Mouse (Mus musculus) regulatory T cell (primary cell): ENCODE measurements around the gene Appl1.

Experiments used
- in situ Hi-C: fragments of 300-600 bp; cut with MboI, MseI; formaldehyde crosslinking; loops from one replicate; pipeline ENCODE4 v1.15.1; 2025; ENCODE audit warnings: high pct_unique_total_duplicates

The Appl1 gene

GRCm38 (mm10) chr14:26971106-26971789, at the start of gene Appl1:
Gene Appl1, minus strand, starts transcription at chr14:26971232.
- in situ Hi-C loops = no loop called here

GRCm38 (mm10) chr14:27019850-27020249, 48.8 kb upstream of the Appl1 start:
- in situ Hi-C loops = loop anchor here (5.0 kb wide), 2 partner anchors 33 to 77 kb away; no protein-coding TSS in a partner anchor

GRCm38 (mm10) chr14:27017936-27018335, 46.9 kb upstream of the Appl1 start:
- in situ Hi-C loops = no loop called here

- in situ Hi-C loops = no loop called here
Measured at GRCm38 (mm10) chr14:27013658-27014057, 42.6 kb upstream of the Appl1 start.

DNA sequence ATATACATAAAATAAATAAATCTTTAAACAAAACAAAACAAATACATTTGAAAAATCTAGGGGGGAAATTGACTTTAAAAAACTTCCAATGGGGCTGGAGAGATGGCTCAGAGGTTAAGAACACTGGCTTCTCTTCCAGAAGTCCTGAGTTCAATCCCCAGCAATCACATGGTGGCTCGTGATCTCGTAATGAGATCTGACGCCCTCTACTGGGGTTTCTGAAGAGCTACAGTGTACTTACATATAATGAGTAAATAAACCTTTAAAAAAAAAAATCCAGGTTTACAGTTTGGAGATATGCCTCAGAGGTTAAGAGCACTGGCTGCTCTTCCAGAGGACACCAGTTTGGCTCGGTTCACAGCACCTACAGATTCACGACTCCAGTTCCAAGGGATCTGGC, 40.5 kb upstream of the Appl1 start:
- in situ Hi-C loops = no loop called here

DNA sequence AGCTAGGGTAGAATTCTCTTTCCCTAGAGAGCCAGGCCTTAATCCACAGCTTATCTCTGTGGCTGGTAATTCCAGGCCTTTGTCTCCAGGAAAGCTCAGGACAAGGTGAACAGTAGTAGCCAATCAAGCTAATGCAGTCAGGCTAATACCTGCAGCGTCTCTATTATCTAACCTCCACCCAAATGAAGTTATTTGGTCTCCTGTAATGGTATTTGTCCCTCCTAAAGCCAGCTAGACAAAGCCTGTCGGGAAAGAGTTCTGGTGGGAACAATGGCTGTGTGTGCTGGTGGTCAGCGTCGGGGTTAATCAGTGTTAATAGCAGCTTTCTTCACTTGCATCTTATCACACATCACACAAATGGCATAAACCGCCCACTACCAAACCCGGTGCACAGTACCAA, 34.9 kb upstream of the Appl1 start:
- in situ Hi-C loops = no loop called here

DNA sequence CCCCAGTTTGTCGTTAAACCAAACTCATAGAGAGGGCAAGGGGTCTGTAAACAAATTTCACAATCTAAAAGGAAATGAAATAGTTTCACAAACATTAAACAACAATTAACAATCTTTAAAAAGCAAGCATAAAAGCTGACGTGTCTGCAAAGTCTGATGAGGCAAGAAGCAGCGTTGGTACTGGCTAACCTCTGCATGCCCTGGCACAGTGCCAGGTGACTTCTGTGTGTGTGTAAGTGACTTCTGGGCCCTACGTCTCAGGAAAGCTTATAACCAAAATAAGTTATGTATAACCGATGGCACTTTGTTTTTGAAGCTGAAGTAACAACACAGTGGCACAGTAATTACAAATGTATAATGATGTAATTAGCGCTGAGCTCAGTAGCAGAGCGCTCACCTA, 33.9 kb upstream of the Appl1 start:
- in situ Hi-C loops = no loop called here

DNA sequence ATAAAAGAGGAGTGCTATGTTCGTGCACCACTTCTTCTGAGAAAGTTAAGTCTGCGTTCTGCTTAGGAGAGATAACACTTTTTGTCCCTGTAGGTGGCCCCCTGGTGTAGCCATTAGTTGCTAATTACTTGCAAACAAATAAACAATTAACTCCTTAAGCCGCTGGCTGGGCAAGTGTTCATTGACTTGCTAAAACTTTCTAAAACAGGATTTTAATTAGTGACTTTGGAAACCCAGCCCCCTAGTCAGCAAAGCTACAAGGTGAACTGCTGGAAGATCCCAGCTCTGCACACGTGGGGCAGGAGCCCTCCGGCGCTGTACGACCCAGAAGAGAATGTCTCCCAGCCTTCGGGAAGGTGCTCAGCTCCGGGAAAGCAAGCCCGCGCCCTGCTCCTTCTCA, 29.4 kb upstream of the Appl1 start:
- in situ Hi-C loops = no loop called here

GRCm38 (mm10) chr14:26996257-26996656, 25.2 kb upstream of the Appl1 start:
- in situ Hi-C loops = no loop called here

DNA sequence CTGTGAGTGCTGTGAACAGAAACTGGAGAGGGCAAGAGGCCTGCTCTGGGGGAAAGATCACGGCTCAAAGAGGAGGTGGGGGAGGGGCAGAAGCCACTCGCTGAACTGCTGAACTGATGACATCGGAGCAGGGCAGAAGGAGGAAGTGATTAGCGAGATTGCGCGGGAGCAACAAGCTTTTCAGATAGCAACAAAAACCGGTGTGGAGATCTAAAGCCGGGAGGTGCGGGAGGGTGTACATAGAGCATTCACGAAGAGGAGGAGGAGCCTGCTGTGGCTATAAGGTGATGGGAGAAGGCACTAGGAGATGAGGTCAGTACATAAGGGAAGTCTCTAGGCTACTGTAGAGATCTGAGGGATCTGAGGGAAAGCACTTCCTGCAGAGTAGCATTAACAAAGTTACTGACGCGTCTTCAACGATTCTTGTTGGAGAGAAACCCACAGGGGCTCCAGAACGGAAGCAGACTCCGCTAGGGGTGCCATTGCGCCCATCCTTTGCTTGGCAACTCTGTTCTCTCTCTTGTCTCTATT, 23.2 kb upstream of the Appl1 start, which contains the start of gene Hesx1:
Gene Hesx1, plus strand, starts transcription at position 206 of the 531 bp plus-strand sequence.
- in situ Hi-C loops = no loop called here

DNA sequence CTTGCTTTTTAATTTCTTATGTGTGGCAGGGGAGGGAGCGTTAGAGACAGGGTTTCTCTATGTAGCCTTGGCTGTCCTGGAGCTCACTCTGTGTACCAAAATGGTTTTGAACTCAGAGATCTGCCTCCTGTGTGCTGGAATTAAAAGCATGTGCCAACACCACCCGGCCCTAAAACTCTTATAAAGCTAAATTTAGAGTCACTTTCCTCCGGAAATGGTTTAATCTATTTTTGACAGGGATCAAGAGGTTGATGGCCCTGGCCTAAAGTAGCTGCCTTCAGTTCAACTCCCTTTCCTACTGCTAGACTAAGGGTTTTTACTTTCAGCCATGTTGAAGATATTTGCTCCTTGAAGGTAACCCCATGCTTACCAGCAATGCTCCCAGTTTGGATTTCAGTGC, 22.4 kb upstream of the Appl1 start:
- in situ Hi-C loops = no loop called here

DNA sequence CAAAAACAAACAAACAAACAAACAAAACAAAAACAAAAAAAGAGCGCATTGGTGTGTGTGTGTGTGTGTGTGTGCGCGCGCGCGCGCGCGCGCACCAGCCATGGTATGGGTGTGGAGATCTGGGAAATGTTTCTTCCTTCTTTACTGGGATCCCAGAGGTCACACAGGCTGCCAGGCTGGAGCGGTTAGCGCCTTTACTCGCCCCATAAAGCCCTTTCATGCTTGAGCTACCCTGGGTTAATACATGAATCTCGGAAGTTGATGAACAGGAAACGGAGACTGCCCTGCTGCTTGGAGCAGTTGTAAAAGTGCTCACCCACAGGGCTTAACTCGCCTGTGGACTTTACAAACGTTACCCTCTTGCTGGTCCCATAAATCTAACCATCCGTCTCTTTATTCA, 20.6 kb upstream of the Appl1 start:
- in situ Hi-C loops = no loop called here

DNA sequence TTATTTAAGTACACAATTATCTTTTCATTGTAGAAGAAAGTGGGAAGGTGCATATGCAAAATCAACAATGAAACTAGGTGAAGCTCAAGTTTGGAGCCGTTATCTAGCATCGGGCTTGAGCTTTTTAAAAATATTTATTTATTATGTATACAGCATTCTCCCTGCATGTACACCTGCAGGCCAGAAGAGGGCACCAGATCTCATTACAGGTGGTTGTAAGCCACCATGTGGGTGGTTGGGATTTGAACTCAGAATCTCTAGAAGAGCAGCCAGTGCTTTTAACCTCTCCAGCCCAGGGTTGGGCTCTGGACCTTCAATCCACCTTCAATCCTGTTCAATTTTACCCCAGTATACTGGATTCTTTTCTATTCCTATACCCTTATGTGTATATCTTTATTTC, 17.7 kb upstream of the Appl1 start:
- in situ Hi-C loops = loop anchor here (5.0 kb wide), 1 partner anchor 34 kb away; no protein-coding TSS in a partner anchor

GRCm38 (mm10) chr14:26982150-26982530, 11.1 kb upstream of the Appl1 start:
- in situ Hi-C loops = no loop called here

DNA sequence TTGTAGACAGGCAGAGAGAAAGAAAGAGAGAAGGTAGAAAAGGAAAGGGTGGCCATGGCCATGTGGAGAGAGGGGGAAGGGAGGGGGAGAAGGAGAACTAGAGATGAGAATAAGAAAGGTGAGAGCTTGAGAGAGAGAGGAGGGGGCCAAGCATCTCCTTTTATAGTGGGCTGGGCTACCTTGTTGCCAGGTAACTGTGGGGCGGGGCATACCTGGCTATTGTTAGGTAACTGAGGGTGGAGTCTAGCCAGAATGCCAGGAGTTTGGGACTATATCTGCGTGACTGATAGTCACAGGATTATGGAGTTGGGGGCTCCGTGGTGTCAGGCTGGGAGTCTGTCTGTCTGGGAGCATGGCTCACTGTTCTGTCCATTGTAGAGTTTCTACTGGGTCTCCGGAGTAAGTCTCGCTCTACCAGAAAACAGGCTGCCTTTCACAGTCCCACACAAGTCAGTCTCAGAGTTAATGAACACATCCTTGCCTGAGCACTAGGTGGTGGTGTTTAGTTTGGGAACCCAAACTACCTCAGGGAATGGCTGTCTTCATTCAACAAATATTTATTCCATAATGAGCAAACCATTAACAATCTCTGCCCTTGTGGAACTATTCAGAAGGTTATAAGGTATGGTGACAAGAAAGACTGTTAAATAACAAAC, 10.6 kb upstream of the Appl1 start:
- in situ Hi-C loops = no loop called here

- in situ Hi-C loops = no loop called here
Measured at GRCm38 (mm10) chr14:26981021-26981420, 10.0 kb upstream of the Appl1 start.

- in situ Hi-C loops = no loop called here
Measured at GRCm38 (mm10) chr14:26979808-26980207, 8.8 kb upstream of the Appl1 start.

GRCm38 (mm10) chr14:26977500-26977899, 6.5 kb upstream of the Appl1 start:
- in situ Hi-C loops = no loop called here

- in situ Hi-C loops = no loop called here
Measured at GRCm38 (mm10) chr14:26976212-26976611, 5.2 kb upstream of the Appl1 start.

- in situ Hi-C loops = no loop called here
Measured at GRCm38 (mm10) chr14:26975490-26975889, 4.5 kb upstream of the Appl1 start.

DNA sequence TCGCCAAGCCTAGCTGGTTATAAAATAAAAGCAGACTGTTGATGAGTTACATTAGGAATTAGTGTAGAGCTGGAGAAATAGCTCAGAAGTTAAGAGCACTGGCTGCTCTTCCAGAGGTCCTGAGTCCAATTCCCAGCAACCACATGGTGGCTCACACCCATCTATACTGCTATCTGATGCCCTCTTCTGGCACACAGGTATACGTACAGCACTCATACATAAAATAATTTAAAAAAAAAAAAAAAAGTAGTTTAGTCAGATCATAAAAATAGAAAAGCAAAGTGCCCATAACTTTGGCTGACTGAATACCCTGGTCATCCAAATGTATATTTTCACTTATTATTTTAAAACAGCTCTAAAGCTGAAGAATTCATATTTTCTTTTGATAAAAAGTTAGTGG, 2.1 kb upstream of the Appl1 start:
- in situ Hi-C loops = no loop called here

- in situ Hi-C loops = no loop called here
Measured at GRCm38 (mm10) chr14:26970439-26970932, 546 bp downstream of the Appl1 start.

GRCm38 (mm10) chr14:26969856-26970407, 1.1 kb downstream of the Appl1 start:
- in situ Hi-C loops = no loop called here
